Mouse (Mus musculus): Measurements from ENCODE around the gene Ubr2.

DNA sequence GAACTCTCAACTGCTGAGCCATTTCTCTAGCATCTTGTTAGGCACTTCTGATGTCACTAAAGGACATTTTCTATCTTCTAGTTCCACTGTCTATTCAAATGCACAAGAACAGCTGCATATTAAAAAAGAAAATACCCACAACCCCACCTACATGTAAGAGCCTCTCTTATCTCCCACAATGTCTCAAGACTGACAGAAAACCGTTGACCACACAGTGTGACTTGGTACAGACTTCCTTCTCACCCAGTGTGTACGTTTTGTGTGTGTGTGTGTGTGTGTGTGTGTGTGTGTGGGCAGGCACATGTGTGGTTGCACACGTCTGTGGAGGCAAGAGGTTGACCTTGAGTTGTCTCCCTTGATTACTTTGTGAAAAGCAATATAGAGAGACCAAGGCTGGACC lies 48.2 kb downstream of the Ubr2 start:
- TF ChIP-seq EP300 (IDR thresholded peaks at IDR 0.05; ENCODE audit: low read length) (no peak), USF2 (conservative IDR thresholded peaks at IDR 0.05; ENCODE audit: low read depth, low read length) (no peak), POLR2A (IDR thresholded peaks at IDR 0.05; ENCODE audit: low read depth, low read length) (no peak), RCOR1 (conservative IDR thresholded peaks at IDR 0.05; ENCODE audit: low read depth, low read length) (no peak), BHLHE40 (IDR thresholded peaks at IDR 0.05; ENCODE audit: low read depth, low read length) (no peak), SIN3A (IDR thresholded peaks at IDR 0.05; ENCODE audit: low read length) (no peak), CHD2 (IDR thresholded peaks at IDR 0.05; ENCODE audit: low read length) (no peak), CTCF (conservative IDR thresholded peaks at IDR 0.05 in 1 of 2, IDR thresholded peaks at IDR 0.05 in 1 of 2; ENCODE audit: low read depth in 2 of 2, low read length in 2 of 2) (no peak), ELF1 (IDR thresholded peaks at IDR 0.05; ENCODE audit: low read depth, low read length) (no peak)

All from CH12.LX (cell line).